Mouse (Mus musculus) MEL-GATA-1-ER (cell line): ENCODE data around the gene Ogdhl.

ENCODE experiments used
- DNase-seq: peaks from one replicate; pipeline ENCODE4 v3.0.0-alpha.2; 2012; ENCODE audit warnings: low read depth; ENCODE audit errors: extremely low read depth

Gene Ogdhl

DNA sequence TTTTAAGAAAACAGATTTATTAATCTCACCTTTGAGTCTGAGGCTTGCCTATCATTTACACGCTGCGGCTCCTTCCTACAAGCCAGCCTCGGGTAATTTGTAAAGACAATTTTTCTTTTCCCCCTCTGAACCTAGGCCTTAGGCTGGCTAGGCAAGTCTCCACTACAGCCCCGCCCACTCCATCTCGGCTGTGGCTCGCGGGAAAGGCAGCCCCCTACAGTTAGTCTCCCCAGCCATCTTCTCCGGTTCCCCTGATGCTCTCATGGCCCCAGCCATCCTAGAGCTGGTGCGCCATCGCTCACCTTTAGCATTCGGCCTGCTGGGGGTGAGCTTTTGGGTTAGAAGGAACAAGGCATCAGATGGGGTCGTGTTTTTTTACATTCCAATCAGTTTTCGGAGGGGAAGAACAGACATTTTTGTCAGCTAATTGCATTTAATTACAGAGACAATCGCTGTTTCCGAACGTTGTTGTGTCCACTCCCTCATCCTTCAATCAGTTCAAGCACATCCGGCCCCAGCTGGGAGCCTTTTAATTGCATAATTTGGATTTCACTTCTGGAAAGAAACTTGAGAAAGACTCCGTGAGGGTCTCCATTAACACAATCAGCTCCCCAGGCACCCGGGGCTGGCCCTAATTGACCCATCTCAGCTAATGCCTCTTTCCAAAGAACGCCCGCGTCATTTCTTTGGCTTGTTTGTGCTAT, 57.7 kb downstream of the Ogdhl start:
- DNase-seq: no peak

DNA sequence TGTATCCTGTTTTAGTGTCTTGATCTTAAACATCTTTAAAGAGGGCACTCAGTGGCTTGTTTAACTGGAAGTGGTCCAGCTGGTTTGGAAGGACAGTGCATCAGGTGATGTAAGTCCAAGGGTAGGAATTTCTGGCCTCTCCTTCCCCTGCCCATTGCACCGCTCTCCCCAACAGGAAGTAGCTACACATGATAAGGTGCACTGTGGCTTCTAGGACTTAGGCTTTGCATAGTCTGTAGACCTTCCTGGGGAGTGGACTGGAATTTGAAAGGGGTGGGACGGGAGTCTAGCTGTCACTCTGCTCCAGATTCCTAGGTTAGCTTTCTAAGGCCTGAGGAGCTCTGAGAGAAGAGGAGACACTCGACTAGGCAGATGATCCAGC, 58.3 kb downstream of the Ogdhl start:
- no peak for DNase-seq

DNA sequence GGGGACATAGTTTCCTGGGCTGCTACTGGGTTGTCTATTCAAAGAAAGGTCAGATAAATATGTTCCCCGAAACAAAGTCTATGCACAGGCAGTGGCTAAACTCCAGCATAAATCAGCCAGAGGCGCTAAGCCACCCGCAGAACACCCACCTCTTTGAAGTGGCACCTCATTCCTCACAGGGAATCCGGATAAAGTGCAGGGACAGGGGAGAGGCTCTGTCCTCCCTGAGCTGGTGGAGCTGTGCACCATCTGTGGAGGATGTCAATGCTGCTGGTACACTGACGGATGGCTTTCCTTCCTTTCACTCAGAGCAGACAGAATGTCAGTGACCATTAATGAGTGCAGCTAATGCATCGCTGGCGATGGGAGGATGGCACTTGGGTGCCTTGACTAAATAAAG, 59.2 kb downstream of the Ogdhl start:
- no peak for DNase-seq

DNA sequence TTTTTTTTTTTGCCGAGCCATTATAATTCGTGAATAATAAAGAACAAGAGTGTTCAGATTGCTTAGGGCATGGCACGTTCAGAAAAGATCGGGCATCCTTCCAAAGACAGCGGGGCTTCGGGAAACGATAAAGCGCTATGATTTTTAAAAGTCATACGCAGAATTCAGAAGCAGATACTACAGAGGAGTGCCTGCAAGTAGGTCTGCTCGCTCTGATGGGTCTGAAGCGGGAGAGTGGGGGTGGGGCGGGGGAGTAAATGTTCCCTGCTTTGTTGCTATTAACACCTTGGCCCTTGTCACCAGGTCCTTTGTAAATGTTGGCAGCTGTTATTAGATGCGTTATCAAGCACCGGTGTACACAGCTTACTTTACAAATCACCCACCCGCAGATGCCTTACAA, 59.8 kb downstream of the Ogdhl start:
- no peak for DNase-seq

DNA sequence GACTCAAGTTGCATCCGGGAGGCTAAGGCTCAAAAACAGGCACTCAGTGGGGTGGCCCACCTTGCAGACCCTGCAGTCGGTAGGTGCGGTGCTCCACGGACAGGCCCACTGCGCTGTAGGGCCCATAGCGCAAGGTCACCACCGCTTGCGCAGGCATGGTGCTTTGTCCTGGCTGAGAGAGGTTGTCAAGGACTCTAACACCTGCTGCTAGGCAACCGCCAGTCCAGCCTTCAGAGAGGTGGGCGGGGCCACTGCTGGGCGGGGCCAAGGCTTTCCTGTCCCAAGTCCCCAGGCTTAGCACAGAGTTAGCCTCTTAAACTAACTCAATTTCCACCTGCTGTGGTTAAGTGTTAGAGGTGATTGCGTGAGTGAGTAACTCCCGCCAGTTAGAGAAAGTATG, 66.4 kb downstream of the Ogdhl start, which contains the start of gene 1700024G13Rik:
TSS of gene 1700024G13Rik (minus strand) at position 196 of the 400 bp plus-strand sequence.
- no peak for DNase-seq
